Mouse (Mus musculus): Measurements from ENCODE around the gene Slc41a1.

DNA sequence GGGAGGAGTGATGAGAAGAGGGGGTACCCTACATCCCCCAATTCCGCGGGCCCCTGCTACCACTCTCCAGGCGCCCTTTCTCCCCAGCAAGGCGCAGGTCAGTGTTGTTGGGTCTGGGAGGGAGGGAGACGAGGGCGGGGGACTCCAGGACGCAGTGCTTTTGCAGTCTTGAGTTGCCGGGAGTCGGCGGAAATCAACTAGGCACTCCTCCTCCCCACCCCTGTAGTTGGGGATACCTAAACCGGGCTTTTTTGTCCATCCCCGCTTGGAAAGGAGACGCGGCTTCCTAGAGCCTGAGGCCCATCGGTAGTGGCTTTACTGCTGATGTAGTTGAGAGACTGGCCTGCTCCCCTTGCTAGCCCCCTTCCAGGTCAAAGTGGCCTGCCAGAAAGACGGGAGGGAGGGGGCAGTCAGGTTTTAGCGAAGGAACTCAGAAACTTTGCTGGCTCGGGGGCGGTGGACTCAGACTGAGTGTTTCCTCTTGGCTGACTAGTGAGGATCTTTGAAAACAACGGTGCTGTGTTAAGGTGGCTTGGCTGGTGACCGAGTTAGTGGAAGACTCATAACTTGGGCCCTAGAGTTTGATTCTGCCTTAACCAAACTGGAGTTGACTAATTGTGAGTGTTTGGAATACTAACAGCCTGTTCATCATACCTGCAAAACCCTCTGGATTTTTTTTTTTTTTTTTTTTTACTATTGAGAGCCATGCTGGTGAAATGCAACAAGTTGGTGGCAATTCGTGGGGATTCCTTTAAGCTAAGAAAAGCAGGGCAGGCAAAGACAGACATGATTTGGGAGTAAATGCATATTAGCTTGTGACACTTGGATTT is 1.2 kb downstream of the Slc41a1 start:
- TF ChIP-seq CTCF (IDR thresholded peaks at IDR 0.05) (no peak), EP300 (IDR thresholded peaks at IDR 0.05) (no peak)

All from lung, postnatal 0 days (tissue).